Mouse (Mus musculus): ENCODE results near the gene Gm28710. TPM values are rescaled to one million over a fixed set of nuclear protein-coding genes. Genes with fewer than 3 reads are reported as not detected.

The Gm28710 gene
- not detected in 2 replicates for polyA plus RNA-seq (2014; fragmentation: Nextera tagmentation; extraction: Ambion mirVana)

DNA sequence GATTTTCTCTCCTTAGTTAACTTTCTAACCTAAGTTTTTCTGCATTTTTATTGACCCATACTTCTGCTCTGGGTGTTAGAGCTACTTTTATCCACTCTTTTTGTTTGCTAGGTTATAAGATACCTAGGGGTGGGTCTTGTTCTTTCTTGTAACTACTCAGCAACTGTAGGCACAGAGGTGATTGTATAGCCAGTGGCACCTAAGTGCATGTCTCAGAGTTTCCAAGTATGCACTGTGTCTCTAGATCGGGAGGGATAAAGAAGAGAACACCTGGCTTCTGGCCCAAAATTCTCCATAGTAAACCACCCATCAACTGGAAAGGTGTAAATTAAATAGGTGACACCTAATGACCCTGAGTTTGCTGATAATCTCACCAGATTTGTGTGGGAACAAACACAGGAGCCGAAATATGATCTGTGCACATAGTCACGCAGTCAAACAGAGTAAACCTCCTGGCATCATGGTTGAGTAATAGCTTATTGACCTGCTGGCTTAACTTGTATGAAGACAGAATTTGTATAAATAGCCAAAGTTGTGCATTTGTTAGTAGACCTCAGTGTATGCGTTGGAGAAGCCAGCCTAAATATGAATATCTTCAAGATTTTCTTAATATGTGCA lies at the start of gene Gm28710:
Gene Gm28710, plus strand, starts transcription at position 568 of the 618 bp plus-strand sequence.
- Histone ChIP-seq H3K27ac (replicated peaks in 1 of 2; ENCODE audit: control insufficient read depth in 1 of 2, insufficient read depth in 1 of 2, low read depth in 2 of 2, low read length in 2 of 2) (no peak within 1 kb of the TSS), H3K27me3 (ENCODE audit: control insufficient read depth, insufficient read depth, low read length) (no peaks in the 10 kb centered on the region), H3K9ac (ENCODE audit: low read length) (no peak within 1 kb of the TSS), H3K4me3 (ENCODE audit: control insufficient read depth in 1 of 2, insufficient read depth in 1 of 2, low read depth in 1 of 2, low read length in 2 of 2) (no peak within 1 kb of the TSS), H3K4me1 (ENCODE audit: control insufficient read depth in 2 of 2, insufficient read depth in 2 of 2, low read length in 2 of 2) (no peaks in the 10 kb centered on the region), H3K4me2 (ENCODE audit: low read length) (no peak within 1 kb of the TSS), H3K36me3 (ENCODE audit: control insufficient read depth, insufficient read depth, low read length) (no peaks in the 10 kb centered on the region), H3K9me3 (ENCODE audit: control insufficient read depth, low read length) (no peaks in the 10 kb centered on the region)
- no peak for ATAC-seq (ENCODE audit: insufficient number of reproducible peaks, insufficient read depth, low FRiP score, low read depth)
- WGBS: 85% methylated on average over 4 of the region's 4 CpGs

DNA sequence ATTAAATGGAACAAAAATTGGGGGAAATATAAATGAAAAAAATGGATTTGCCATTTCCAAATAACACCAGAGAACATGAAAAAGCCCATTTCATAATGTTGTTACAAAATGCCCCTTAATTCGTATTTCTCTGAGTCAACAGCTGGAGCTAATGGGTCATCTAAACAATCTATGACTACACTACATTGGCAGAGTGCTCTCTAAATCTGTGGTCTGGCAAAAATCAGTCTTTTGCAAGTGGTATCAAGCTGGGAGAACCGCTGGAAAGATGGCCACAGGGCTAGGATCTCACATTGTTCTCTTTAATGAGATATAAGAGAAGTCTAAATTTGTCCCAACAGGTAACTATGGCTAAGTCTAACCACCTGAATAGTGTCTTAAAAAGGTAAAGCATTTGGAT lies 14.4 kb upstream of the Gm28710 start:
- Histone ChIP-seq H3K4me3 (ENCODE audit: control insufficient read depth in 1 of 2, insufficient read depth in 1 of 2, low read depth in 1 of 2, low read length in 2 of 2) (no peak overlapping the region), H3K9me3 (ENCODE audit: control insufficient read depth, low read length) (peaks cover 4% of the 10 kb centered on the region; the same call in 1 of the 2 replicates), H3K4me1 (ENCODE audit: control insufficient read depth in 2 of 2, insufficient read depth in 2 of 2, low read length in 2 of 2) (no peaks in the 10 kb centered on the region), H3K4me2 (ENCODE audit: low read length) (no peak overlapping the region), H3K9ac (ENCODE audit: low read length) (no peak overlapping the region), H3K27me3 (ENCODE audit: control insufficient read depth, insufficient read depth, low read length) (no peaks in the 10 kb centered on the region), H3K36me3 (ENCODE audit: control insufficient read depth, insufficient read depth, low read length) (no peaks in the 10 kb centered on the region), H3K27ac (replicated peaks in 1 of 2; ENCODE audit: control insufficient read depth in 1 of 2, insufficient read depth in 1 of 2, low read depth in 2 of 2, low read length in 2 of 2) (no peak overlapping the region)
- WGBS: 68% methylated on average over 2 of the region's 2 CpGs
- ATAC-seq (ENCODE audit: insufficient number of reproducible peaks, insufficient read depth, low FRiP score, low read depth): no peak

DNA sequence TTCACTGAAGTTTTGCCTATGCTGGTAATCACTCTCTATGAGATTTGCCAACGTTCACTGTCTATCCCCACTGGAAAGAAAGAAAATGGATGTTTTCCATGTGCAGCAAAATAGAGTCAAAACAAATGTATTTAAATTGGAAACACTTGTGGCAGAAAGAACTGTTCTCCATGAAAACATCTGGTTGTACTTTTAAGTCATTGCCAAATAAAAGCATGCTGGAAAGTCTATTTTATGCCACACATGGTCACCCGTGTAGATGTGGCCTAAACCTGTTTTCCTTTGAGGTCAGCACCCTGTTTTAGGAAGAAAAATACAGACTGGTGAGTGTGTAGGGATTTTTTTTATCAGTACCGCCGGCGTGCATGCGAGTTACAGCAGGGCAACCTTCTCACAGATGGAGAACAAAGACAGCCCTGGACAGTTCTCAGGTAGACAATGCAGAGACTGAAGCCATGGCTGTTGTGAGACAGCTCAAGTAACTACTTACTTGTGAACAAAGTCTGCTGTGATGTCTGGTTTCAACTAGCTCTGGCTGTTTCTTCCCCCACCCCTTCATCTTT lies 12.9 kb upstream of the Gm28710 start:
- no peak for ATAC-seq (ENCODE audit: insufficient number of reproducible peaks, insufficient read depth, low FRiP score, low read depth)
- no peak overlapping the region for H3K4me3 ChIP-seq (ENCODE audit: control insufficient read depth in 1 of 2, insufficient read depth in 1 of 2, low read depth in 1 of 2, low read length in 2 of 2)
- WGBS: 79% methylated on average over 6 of the region's 6 CpGs
- no peak overlapping the region for H3K27ac ChIP-seq (replicated peaks in 1 of 2; ENCODE audit: control insufficient read depth in 1 of 2, insufficient read depth in 1 of 2, low read depth in 2 of 2, low read length in 2 of 2)
- no peaks in the 10 kb centered on the region for H3K9me3 ChIP-seq (ENCODE audit: control insufficient read depth, low read length)
- H3K4me1 ChIP-seq (ENCODE audit: control insufficient read depth in 2 of 2, insufficient read depth in 2 of 2, low read length in 2 of 2): no peaks in the 10 kb centered on the region
- H3K27me3 ChIP-seq (ENCODE audit: control insufficient read depth, insufficient read depth, low read length): no peaks in the 10 kb centered on the region
- H3K4me2 ChIP-seq (ENCODE audit: low read length): no peak overlapping the region
- H3K9ac ChIP-seq (ENCODE audit: low read length): no peak overlapping the region
- H3K36me3 ChIP-seq (ENCODE audit: control insufficient read depth, insufficient read depth, low read length): no peaks in the 10 kb centered on the region

DNA sequence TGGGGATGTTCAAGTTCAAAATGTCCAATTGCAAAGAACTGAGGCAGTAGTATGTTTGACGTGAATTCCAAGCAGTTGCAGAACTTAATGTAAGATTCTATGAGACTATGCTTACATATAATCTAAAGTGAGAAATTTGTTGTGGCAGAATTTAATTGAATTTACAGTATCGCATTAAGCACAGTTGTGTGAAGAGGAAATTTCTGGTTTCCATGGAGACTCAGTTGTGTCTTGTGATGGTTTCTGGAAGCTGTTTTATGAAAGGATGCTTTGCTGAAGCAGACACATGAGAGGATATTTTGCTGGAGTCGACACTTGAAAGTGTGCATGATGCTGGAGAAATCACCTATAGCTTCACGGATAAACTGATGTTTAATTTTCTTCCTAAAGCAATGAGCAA lies 6.0 kb upstream of the Gm28710 start:
- no peak overlapping the region for H3K4me3 ChIP-seq (ENCODE audit: control insufficient read depth in 1 of 2, insufficient read depth in 1 of 2, low read depth in 1 of 2, low read length in 2 of 2)
- WGBS: 82% methylated on average over 4 of the region's 4 CpGs
- H3K9me3 ChIP-seq (ENCODE audit: control insufficient read depth, low read length): no peaks in the 10 kb centered on the region
- no peak overlapping the region for H3K9ac ChIP-seq (ENCODE audit: low read length)
- H3K27me3 ChIP-seq (ENCODE audit: control insufficient read depth, insufficient read depth, low read length): no peaks in the 10 kb centered on the region
- no peaks in the 10 kb centered on the region for H3K36me3 ChIP-seq (ENCODE audit: control insufficient read depth, insufficient read depth, low read length)
- H3K27ac ChIP-seq (replicated peaks in 1 of 2; ENCODE audit: control insufficient read depth in 1 of 2, insufficient read depth in 1 of 2, low read depth in 2 of 2, low read length in 2 of 2): no peak overlapping the region
- no peak for ATAC-seq (ENCODE audit: insufficient number of reproducible peaks, insufficient read depth, low FRiP score, low read depth)
- H3K4me1 ChIP-seq (ENCODE audit: control insufficient read depth in 2 of 2, insufficient read depth in 2 of 2, low read length in 2 of 2): no peaks in the 10 kb centered on the region
- no peak overlapping the region for H3K4me2 ChIP-seq (ENCODE audit: low read length)

DNA sequence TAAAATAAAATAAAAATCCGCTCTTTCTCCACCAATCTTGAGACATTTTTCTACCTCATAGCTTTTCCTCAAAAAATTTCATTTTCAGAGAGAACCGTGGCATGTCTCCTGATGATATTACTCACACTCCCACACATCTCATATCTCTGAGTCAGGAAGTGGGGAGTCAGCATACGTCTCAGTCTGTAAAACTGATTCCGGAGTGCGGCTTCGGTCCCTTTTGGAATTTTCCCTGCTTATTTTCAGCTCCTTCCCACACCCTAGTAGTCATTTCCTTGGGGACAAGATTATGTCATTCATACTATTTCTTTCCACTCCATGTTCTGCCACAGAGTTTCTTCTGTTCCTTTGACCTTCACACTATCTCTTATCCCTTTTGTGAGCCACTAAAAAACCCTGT lies 3.4 kb downstream of the Gm28710 start:
- H3K4me2 ChIP-seq (ENCODE audit: low read length): no peak overlapping the region
- H3K4me1 ChIP-seq (ENCODE audit: control insufficient read depth in 2 of 2, insufficient read depth in 2 of 2, low read length in 2 of 2): no peaks in the 10 kb centered on the region
- no peaks in the 10 kb centered on the region for H3K9me3 ChIP-seq (ENCODE audit: control insufficient read depth, low read length)
- no peak overlapping the region for H3K27ac ChIP-seq (replicated peaks in 1 of 2; ENCODE audit: control insufficient read depth in 1 of 2, insufficient read depth in 1 of 2, low read depth in 2 of 2, low read length in 2 of 2)
- WGBS: 60% methylated on average over 6 of the region's 6 CpGs
- H3K27me3 ChIP-seq (ENCODE audit: control insufficient read depth, insufficient read depth, low read length): no peaks in the 10 kb centered on the region
- H3K4me3 ChIP-seq (ENCODE audit: control insufficient read depth in 1 of 2, insufficient read depth in 1 of 2, low read depth in 1 of 2, low read length in 2 of 2): no peak overlapping the region
- no peaks in the 10 kb centered on the region for H3K36me3 ChIP-seq (ENCODE audit: control insufficient read depth, insufficient read depth, low read length)
- no peak overlapping the region for H3K9ac ChIP-seq (ENCODE audit: low read length)
- no peak; the same call in 1 of the 2 replicates for ATAC-seq (ENCODE audit: insufficient number of reproducible peaks, insufficient read depth, low FRiP score, low read depth)

DNA sequence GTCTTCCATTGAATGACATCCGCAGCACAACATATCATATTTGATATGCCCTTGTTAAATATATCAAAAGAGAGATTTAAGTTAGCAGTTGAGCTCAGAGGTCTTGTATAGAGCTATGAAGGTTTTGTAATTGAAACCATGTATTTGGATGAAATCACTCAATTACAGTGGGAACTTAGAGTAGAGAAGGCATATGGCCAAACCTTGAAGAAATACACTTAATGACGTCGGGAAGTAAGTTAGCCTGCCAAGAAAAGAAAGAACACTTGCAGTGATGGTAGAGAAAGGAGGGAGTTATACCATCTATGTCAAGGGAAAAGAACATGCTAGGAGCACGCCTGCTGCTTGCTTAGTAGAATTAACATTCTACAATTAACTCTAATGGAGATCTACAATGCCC lies 11.1 kb downstream of the Gm28710 start:
- no peaks in the 10 kb centered on the region for H3K27me3 ChIP-seq (ENCODE audit: control insufficient read depth, insufficient read depth, low read length)
- WGBS: 85% methylated on average over 4 of the region's 4 CpGs
- no peak overlapping the region for H3K4me3 ChIP-seq (ENCODE audit: control insufficient read depth in 1 of 2, insufficient read depth in 1 of 2, low read depth in 1 of 2, low read length in 2 of 2)
- H3K4me1 ChIP-seq (ENCODE audit: control insufficient read depth in 2 of 2, insufficient read depth in 2 of 2, low read length in 2 of 2): no peaks in the 10 kb centered on the region
- ATAC-seq (ENCODE audit: insufficient number of reproducible peaks, insufficient read depth, low FRiP score, low read depth): no peak
- H3K9me3 ChIP-seq (ENCODE audit: control insufficient read depth, low read length): no peaks in the 10 kb centered on the region
- no peak overlapping the region for H3K27ac ChIP-seq (replicated peaks in 1 of 2; ENCODE audit: control insufficient read depth in 1 of 2, insufficient read depth in 1 of 2, low read depth in 2 of 2, low read length in 2 of 2)
- H3K9ac ChIP-seq (ENCODE audit: low read length): no peak overlapping the region
- no peak overlapping the region for H3K4me2 ChIP-seq (ENCODE audit: low read length)
- no peaks in the 10 kb centered on the region for H3K36me3 ChIP-seq (ENCODE audit: control insufficient read depth, insufficient read depth, low read length)

DNA sequence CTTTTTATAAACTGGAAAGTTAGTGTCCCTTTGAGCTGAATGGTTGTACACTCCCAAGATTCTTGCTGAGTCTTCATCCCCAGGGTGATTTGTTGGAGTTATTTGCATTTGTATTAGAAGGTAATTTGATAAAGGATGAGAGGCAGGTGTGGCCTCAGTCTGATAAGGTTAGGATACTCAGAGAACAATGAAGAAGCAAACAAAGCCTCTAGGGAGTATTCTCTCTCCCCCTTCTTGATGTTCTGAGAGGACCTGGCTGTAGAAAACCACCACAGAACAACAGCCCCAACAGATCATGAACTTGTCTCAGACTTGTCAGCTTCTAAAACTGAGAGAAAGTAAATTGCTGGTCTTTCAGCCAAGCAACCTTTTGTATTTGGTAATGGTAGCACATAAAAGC lies 47.4 kb downstream of the Gm28710 start:
- ATAC-seq (ENCODE audit: insufficient number of reproducible peaks, insufficient read depth, low FRiP score, low read depth): no peak
- H3K27ac ChIP-seq (replicated peaks in 1 of 2; ENCODE audit: control insufficient read depth in 1 of 2, insufficient read depth in 1 of 2, low read depth in 2 of 2, low read length in 2 of 2): no peak overlapping the region
- H3K4me2 ChIP-seq (ENCODE audit: low read length): no peak overlapping the region
- H3K4me1 ChIP-seq (ENCODE audit: control insufficient read depth in 2 of 2, insufficient read depth in 2 of 2, low read length in 2 of 2): no peaks in the 10 kb centered on the region
- no peaks in the 10 kb centered on the region for H3K36me3 ChIP-seq (ENCODE audit: control insufficient read depth, insufficient read depth, low read length)
- H3K27me3 ChIP-seq (ENCODE audit: control insufficient read depth, insufficient read depth, low read length): no peaks in the 10 kb centered on the region
- H3K9ac ChIP-seq (ENCODE audit: low read length): no peak overlapping the region
- H3K4me3 ChIP-seq (ENCODE audit: control insufficient read depth in 1 of 2, insufficient read depth in 1 of 2, low read depth in 1 of 2, low read length in 2 of 2): no peak overlapping the region
- no peaks in the 10 kb centered on the region for H3K9me3 ChIP-seq (ENCODE audit: control insufficient read depth, low read length)

Measured in heart, embryonic 14.5 days (tissue).